Mouse (Mus musculus) brain, embryonic 14.5 days (tissue): ENCODE measurements around the gene Slc5a8. TPM values are rescaled to one million over a fixed set of nuclear protein-coding genes. Genes with fewer than 3 reads are reported as not detected.
A peak's percentile ranks its signal among the peaks of the same experiment; 100 is the strongest.

Experiments
- DNase-seq: peaks from one replicate; pipeline ENCODE4 v3.0.0-alpha.2; 2011; ENCODE audit warnings: low read depth
- CTCF ChIP-seq: fragments of 200-500 bp; IDR thresholded peaks from 2 replicates; pipeline ENCODE4 v1.5.1; 2012; ENCODE audit warnings: inconsistent platforms, mild to moderate bottlenecking, moderate library complexity, borderline replicate concordance; ENCODE audit not compliant: insufficient read depth, insufficient read length; ENCODE audit errors: extremely low read depth
- POLR2A ChIP-seq: fragments of 200-500 bp; IDR thresholded peaks from 2 replicates; pipeline ENCODE4 v1.6.1; 2012; ENCODE audit warnings: mild to moderate bottlenecking, inconsistent platforms, borderline replicate concordance; ENCODE audit not compliant: poor library complexity, insufficient read depth, insufficient read length, severe bottlenecking; ENCODE audit errors: extremely low read depth
- polyA plus RNA-seq: library from polyadenylated mRNA; depleted of rRNA; stranded (reverse); fragments of >200 nt; gene quantifications from 2 replicates; pipeline ENCODE4 v1.2.3, GENCODE M21; 2012; rRNA removed

Slc5a8 gene
- polyA plus RNA-seq: 0.04 and 0.06 TPM in 2 replicates

DNA sequence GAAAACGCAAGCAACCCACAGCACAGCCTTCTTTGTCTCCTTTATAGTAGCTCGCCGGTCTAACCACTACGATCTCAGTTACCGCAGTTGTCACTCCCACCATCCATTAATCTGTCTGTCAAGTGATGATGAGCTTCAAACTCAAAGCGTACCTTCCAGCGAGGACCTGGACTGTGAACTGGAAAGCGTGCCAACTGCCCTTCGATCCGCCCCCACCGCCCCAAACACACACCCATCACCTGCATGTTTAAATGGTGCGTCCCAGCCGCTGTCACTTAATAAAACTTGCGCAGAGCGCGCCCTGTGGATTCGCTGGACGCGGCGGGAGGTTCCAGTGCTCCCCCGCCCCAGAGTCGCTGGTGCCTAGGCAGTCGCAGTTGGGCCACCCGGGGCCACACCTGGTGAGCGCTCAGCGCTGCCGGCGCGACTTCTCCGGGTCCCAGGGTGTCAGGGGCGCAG lies at the start of gene Slc5a8:
Gene Slc5a8 (plus strand): TSS at position 361 of the 459 bp plus-strand sequence.
- TF ChIP-seq CTCF (no peak), POLR2A (no peak)
- peak; percentile 13 for DNase-seq

DNA sequence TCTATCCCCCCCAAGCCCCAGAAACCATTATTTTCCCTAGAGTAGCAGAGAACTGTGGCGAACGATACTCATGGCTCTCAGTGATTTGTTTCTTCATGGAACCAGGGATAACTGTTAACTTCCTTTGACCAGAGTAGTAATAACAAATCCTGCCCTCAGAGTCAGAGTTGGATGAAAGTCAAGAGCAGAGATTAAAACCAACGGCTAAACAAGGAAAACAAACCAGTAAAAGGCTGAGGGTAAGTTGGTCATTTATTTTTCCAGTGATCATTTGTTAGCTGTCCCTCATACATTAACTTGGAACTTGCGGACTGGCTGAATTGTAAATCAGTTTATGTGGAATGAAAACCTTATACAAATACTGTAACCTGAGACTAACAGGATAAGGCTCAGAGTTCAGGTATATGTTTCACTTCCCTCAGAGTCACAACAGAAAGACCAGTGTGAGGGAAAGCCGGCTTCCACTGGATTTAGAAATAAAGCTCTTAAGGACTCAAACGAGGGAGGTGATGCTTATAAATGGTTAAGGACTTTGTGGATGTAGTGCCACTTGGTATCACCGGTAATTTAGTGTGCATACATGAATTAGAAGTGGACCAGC lies 36.8 kb upstream of the Slc5a8 start:
- DNase-seq: no peak
- TF ChIP-seq POLR2A (no peak), CTCF (no peak)

DNA sequence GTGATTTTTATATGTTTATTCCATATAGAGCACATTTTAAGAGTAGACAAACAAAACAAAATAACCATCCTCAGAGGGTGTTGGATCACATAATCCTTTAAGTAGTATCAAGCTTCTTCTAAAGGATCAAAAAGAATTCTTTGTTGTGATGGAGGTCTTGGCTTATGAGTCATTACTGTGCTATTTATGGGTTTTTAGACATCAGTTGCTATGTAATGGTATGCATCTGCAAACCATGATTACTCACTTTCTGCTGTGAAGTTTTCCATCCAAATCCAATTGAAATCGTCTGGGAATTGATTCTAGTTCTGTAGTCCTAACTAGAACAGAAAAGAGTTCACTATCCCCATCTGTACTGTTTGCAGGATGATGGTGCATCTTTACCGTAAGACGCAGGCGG lies 35.8 kb upstream of the Slc5a8 start:
- TF ChIP-seq CTCF: no peak
- DNase-seq: no peak

DNA sequence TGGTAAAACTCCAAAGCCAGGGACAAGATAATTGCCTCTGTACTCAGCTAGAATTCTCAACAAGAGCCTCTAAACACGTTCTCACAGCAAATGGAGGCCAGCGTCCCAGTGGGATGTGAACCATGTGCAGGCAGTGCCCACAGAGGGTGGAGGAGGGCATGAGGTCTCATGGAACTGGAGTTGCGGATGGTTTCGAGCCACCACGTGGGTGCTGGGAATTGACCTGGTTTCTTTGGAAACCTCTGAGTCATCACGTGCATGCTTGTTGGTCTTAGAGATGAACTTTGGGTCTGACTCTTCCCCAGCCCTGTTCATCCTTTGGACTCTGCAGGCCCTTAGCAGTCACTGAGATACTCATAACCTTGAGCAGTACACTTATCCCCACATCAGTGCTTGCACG lies 32.5 kb upstream of the Slc5a8 start:
- TF ChIP-seq CTCF (no peak), POLR2A (no peak)
- no peak for DNase-seq

DNA sequence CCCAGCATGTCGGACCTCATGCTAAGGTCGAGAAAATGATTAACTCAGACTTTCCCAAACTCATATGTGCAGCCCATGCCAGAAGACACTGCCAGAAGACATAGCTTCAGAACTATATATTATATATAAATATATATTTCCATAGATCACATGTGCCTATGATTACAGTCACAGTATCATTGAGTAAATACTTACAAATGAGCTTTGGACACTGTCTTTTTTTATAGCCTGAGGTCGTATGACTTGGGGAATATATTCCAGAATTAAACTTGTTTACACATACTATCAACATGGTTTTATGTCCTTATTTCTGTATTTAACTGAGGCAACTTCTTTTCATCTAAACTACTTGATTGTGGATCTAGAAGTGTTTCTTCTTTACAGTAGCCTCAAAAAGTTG lies 24.9 kb upstream of the Slc5a8 start:
- TF ChIP-seq CTCF: no peak
- TF ChIP-seq POLR2A: no peak
- no peak for DNase-seq

DNA sequence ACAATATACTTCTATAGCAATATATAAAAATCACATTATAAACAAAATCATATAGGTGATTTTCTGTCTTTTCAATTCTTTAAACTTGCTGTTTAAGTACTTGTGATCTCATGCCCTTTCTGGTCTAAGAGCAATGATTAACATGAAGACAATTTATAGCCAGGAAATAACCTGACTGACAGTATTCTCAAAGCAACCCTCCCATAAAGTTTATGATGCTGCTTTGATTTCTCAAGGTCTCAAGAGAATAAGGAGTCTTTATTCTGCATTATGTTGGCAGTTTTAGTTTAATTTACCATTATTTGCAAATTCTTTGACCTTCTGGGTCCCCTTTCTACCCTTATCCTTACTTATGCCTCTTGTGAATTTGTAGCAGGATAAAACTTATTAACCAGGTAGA lies 24.4 kb upstream of the Slc5a8 start:
- TF ChIP-seq POLR2A (no peak), CTCF (no peak)
- DNase-seq: no peak

DNA sequence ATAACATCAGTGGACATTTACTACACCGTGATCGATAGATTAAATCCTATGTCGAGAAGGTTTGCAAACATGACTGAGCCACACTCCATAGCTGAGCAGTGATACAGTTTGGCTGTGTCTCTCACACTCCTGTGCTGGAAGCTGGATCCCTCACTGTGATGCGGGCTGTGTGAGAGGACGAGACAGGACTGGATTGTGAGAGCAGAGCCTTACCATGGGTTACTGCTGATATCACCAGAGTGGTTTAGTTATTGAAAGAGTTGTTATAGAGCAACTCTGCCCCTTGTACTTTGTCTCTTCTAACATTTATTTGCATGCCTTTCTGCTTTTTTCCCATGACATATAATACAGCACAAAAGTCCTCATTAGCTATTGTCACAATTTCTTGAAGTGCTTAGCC lies 23.5 kb upstream of the Slc5a8 start:
- DNase-seq: no peak
- no peak for TF ChIP-seq CTCF
- TF ChIP-seq POLR2A: no peak

DNA sequence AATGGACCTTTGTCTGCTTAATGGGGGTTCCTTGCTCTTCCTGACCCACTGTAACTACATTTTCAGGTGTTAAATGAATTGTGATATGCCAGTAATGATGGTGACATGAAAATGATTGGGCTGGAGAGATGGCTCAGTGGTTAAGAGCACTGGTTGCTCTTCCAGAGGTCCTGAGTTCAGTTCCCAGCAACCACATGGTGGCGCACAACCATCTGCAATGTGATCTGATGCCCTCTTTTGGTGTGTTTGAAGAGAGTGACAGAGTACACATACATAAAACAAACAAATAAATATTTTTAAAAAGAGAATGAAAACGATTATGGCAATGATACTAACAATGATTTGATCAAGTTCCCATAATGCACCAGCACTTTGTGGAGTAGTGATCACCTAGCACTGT lies 19.8 kb upstream of the Slc5a8 start:
- TF ChIP-seq POLR2A (no peak), CTCF (no peak)
- DNase-seq: no peak

DNA sequence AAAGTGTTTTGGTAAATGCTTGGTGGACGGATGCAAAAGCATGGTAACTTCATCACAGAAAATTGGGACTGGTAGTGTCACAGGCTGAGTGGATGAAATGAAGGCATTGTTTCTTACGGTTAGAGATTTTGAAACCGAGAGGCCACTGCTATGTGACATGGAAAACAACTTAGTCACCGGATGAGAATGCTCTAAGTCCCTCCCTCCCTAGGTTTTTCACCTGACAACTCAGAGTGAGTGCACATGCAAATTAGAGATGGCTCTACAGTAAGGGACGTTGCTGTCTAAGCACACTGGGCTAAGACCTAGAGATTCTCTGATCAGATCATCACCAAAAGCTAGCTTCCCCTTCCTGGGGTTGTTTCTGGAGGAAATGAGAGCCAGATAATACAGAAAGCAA lies 10.9 kb upstream of the Slc5a8 start:
- TF ChIP-seq CTCF (no peak), POLR2A (no peak)
- no peak for DNase-seq

DNA sequence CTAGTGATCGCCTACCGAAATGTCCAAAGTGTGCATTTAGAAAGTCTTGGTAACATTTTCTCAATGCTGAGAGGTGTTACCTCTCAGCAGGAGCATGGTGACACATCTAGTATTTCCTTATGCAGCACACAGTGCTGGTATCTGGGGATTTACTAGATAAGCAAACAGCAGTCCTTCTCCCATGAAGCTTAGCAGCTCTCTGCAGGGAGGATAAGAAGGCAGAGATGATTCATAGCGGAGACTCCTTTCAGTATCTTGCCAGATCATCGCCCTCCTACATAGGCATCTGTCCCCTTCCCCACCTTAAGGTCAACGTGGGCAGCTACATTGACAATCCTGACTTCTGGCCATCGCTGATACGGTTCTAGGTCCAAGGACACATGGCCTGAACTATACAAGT lies 8.4 kb upstream of the Slc5a8 start:
- no peak for TF ChIP-seq CTCF
- no peak for TF ChIP-seq POLR2A
- no peak for DNase-seq

DNA sequence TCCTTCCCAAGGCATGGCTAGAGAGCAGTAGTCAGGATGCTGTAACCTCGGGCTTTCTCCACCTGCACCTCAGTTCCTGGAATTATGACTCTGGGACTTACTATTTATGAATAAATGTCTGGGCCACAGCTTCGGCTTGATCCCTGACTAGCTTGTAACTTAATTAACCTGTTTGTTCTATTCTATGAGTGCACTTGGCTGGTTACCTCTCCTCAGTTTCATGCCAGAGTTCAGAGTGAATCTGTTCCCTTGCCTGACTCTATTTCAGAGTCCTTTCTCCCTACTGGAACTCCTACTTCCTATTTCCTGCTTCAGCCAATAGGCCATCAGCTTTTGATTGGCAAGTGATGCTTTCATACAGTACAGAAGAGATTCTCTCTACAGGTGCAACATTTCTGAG lies 2.1 kb upstream of the Slc5a8 start:
- no peak for TF ChIP-seq POLR2A
- no peak for TF ChIP-seq CTCF
- no peak for DNase-seq

DNA sequence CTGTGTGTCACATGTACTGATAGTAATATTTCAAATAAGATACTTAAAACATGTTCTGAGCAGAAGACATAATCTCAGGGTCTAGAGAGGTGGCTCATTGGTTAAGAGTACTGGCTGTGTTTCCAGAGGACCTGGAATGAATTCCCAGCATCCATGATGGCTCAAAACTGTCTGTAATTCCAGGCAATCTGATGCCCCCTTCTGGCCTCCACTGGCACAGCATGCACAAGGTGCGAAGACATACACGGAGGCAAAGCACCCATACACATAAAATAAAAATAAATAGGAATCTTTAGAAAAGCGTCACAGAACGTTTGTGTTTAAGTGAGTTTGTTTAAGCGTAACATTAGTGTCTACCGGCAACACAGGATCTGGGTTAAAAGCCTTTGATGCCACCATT lies 956 bp upstream of the Slc5a8 start:
- TF ChIP-seq CTCF (peak; percentile 12; the same call in 1 of the 2 replicates), POLR2A (no peak)
- no peak for DNase-seq
